Mouse (Mus musculus) ES-Bruce4 (cell line): ENCODE data around the gene Gm10037. TPM values are rescaled to one million over a fixed set of nuclear protein-coding genes. Genes with fewer than 3 reads are reported as not detected.
"Not testable (repeated sequence)": the region's sequence is repeated elsewhere in the genome, so short reads cannot be mapped to it uniquely, and the experiment has no call there.

ENCODE experiments used
- H3K27ac ChIP-seq: 2 replicates; pipeline ENCODE4 v1.5.1; 2012; ENCODE audit warnings: low read length, inconsistent platforms; ENCODE audit not compliant: insufficient read depth
- H3K27me3 ChIP-seq: 2 replicates; pipeline ENCODE4 v1.6.1; 2012; ENCODE audit warnings: mild to moderate bottlenecking, low read length, inconsistent platforms; ENCODE audit not compliant: control insufficient read depth, poor library complexity, insufficient read depth, severe bottlenecking
- H3K36me3 ChIP-seq: 2 replicates; pipeline ENCODE4 v1.6.1; 2012; ENCODE audit warnings: inconsistent platforms, mild to moderate bottlenecking, low read length, moderate library complexity; ENCODE audit not compliant: control insufficient read depth, poor library complexity, insufficient read depth, severe bottlenecking
- H3K4me1 ChIP-seq: one replicate; pipeline ENCODE4 v1.8.1; 2011; ENCODE audit warnings: low read length; ENCODE audit not compliant: control insufficient read depth, insufficient read depth
- H3K4me3 ChIP-seq: 2 replicates; pipeline ENCODE4 v1.5.1; 2011; ENCODE audit warnings: low read depth, mild to moderate bottlenecking, low read length
- H3K9ac ChIP-seq: 2 replicates; pipeline ENCODE4 v1.6.1; 2012; ENCODE audit warnings: low read depth, mild to moderate bottlenecking, inconsistent platforms; ENCODE audit not compliant: poor library complexity, severe bottlenecking
- H3K9me3 ChIP-seq: replicated peaks from 2 replicates; pipeline ENCODE4 v1.6.1; 2012; ENCODE audit warnings: mild to moderate bottlenecking, low read length, inconsistent platforms; ENCODE audit not compliant: control insufficient read depth, poor library complexity, insufficient read depth, severe bottlenecking
- CTCF ChIP-seq: IDR thresholded peaks from one replicate; pipeline ENCODE4 v1.8.1; 2011; ENCODE audit warnings: low read depth, low read length
- EP300 ChIP-seq: IDR thresholded peaks from 2 replicates; pipeline ENCODE4 v1.6.1; 2011; ENCODE audit warnings: low read depth, low read length; ENCODE audit not compliant: insufficient read depth
- POLR2A ChIP-seq: IDR thresholded peaks from one replicate; pipeline ENCODE4 v1.8.1; 2011; ENCODE audit warnings: low read length; ENCODE audit not compliant: insufficient read depth
- polyA plus RNA-seq: library from polyadenylated mRNA; stranded (reverse); fragments of >200 nt; gene quantifications from 2 replicates; pipeline ENCODE4 v1.2.4, GENCODE M21; 2011; ENCODE audit warnings: low read depth; ENCODE audit not compliant: missing spikeins, insufficient read depth, insufficient read length

The Gm10037 gene
- polyA plus RNA-seq, 1 experiment: 5.4 TPM

DNA sequence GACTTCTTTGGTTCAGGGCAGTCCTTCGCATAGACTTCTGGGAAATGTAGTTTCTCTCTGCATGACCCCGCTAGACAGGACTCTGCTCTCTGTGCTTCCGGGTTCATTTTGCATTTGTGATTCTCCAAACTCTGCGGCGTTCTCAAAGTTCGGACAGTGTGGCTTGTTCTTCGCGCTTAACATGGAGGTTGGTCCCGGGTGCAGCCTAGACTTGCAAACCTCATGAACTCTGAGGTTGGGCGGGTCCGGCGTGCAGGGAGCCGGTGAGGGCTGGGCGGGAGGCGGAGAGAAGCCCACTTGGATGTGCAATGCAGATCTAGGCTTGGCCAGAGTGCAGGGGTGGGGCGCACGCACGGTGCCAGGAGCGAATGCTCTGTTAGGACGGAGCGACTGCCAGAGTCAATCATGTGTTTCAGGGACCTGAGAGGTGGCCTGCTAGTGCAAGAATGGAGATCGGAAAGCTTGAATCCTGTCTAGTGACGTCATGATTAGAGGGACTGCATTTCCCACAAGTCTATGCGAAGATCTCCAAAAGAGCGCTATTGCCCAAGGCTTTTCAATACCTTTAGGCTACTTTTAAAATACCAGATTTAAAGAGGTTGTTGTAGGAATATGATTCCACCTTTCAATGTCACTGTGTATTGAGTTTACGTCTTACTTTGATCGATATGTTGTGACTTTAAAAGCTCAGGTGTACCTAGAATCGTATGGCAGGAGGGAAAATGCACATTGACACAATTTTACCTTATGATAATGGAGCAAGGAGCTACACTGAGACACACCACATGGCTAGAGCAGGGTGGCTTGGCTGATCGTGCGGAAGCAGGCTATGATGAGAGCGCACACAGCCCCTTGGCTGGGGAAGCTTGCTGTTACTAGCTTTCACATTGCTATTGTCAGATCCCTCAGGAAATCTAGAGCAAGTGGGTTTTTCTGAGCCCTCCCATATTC is 16.9 kb upstream of the Gm10037 start, which contains the start of gene Zfp273:
Gene Zfp273 (plus strand): TSS at position 31 of the 951 bp plus-strand sequence.
- TF ChIP-seq POLR2A (no peak), EP300 (no peak), CTCF (no peak)
- Histone ChIP-seq H3K9me3 (no peaks in the 10 kb centered on the region), H3K36me3 (no peaks in the 10 kb centered on the region), H3K9ac (peak within 1 kb of the TSS; percentile 54), H3K4me1 (no peaks in the 10 kb centered on the region), H3K27ac (peak within 1 kb of the TSS; percentile 71), H3K4me3 (peak within 1 kb of the TSS; percentile 86), H3K27me3 (no peaks in the 10 kb centered on the region)

DNA sequence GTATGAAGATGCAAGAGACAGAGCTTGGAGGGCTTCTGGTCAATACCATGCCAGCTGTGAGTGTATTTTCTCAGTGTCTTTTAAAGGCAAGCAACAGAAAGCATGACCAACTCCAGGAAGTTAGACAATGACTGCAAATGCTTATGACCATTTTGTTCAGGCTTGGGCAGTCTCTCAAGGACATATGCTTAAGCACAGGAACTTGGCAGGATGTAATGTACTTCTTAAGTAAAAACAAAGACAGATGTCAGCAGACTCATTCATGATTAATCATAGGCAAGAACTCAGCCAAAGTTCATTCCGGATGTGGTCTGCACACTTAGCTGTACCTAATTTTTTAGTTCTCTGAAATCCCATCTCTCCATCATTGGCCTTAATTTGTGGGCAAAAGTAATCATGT is 12.3 kb upstream of the Gm10037 start:
- no peak overlapping the region for H3K9ac ChIP-seq
- no peaks in the 10 kb centered on the region for H3K36me3 ChIP-seq
- no peaks in the 10 kb centered on the region for H3K4me1 ChIP-seq
- H3K27ac ChIP-seq: no peak overlapping the region
- no peak overlapping the region for H3K4me3 ChIP-seq
- TF ChIP-seq POLR2A (no peak), CTCF (no peak), EP300 (no peak)
- no peaks in the 10 kb centered on the region for H3K9me3 ChIP-seq
- no peaks in the 10 kb centered on the region for H3K27me3 ChIP-seq

DNA sequence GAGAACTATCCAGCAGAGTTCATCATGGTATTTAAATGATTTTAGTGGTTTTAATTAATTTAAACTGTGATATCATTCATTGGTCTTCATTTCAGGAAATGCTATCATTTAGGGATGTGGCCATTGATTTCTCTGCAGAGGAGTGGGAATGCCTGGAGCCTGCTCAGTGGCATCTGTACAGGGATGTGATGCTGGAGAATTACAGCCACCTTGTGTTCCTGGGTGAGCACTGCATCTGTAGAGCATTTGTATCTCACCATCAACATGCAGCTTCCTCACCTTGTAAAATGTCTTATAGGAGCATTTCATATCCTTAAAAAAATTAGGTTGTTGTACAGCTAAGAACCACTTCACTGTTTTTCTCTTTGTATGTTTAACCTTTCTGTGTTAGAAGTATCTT is 2.2 kb downstream of the Gm10037 start:
- not testable (repeated sequence) for H3K36me3 ChIP-seq, H3K27me3 ChIP-seq, H3K9me3 ChIP-seq, H3K9ac ChIP-seq, H3K27ac ChIP-seq, H3K4me1 ChIP-seq, H3K4me3 ChIP-seq
- TF ChIP-seq CTCF: peak; percentile 6

DNA sequence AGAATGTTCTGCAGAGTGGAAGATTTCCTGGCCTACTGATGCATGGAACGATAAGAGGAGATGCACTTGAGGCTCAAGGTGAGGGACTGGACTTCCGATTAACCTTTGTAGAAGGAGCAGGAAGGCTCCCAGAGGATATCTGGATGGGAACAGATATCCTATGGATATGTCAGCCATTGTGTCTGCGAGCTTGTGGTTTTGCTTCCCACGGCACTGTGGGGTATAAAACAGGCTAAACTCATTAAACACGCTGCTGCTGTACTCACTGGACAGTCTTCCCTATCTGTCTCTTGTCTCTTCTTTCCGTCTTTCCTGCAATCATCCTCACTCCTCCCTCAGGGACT is 12.8 kb downstream of the Gm10037 start:
- Histone ChIP-seq H3K4me3 (peak overlapping the region; percentile 18), H3K9ac (peak overlapping the region; percentile 38), H3K4me1 (no peaks in the 10 kb centered on the region), H3K27me3 (no peaks in the 10 kb centered on the region), H3K9me3 (no peaks in the 10 kb centered on the region), H3K27ac (peak overlapping the region; percentile 70), H3K36me3 (no peaks in the 10 kb centered on the region)
- TF ChIP-seq EP300 (no peak), CTCF (no peak), POLR2A (no peak)

DNA sequence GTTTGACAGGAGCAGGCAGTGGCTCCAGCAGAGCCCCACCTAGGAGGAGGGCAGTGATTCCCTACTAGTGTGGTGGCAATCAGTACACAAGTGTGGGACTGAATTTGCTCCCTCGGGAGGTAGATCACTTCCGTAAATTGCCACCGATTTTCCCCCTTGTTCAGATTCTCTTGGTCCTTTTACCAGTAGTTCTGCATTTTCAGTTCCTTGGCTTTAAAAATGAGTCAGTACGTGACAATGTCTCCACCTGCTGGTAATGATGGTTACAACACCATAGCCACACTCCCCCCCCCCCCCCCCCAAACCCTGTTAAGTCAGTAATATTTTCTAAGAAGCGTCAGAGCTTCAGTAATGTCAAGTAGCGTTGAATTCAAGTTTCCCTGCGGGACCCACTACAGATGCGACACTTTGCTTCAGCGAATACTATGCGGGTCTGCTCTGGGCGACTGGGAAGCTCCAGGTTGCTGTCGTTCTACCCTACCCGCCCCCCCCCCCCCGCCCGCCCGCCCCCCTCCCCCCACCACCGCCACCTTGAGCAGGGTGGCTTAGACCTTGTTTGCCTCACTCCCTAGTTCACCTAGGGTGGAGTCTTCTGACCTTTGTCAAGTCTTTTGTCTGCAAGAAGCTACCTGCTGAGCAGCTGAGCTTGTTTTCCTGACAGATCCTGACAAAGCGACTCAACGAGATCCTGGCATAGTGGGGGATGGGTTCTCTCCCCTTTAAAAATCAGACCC is 13.4 kb downstream of the Gm10037 start:
- Histone ChIP-seq H3K27me3 (no peaks in the 10 kb centered on the region), H3K9ac (peak overlapping the region; percentile 80), H3K9me3 (no peaks in the 10 kb centered on the region), H3K4me3 (peak overlapping the region; percentile 43), H3K27ac (peak overlapping the region; percentile 100), H3K36me3 (no peaks in the 10 kb centered on the region), H3K4me1 (no peaks in the 10 kb centered on the region)
- TF ChIP-seq CTCF (no peak), POLR2A (no peak), EP300 (peak; percentile 98)

DNA sequence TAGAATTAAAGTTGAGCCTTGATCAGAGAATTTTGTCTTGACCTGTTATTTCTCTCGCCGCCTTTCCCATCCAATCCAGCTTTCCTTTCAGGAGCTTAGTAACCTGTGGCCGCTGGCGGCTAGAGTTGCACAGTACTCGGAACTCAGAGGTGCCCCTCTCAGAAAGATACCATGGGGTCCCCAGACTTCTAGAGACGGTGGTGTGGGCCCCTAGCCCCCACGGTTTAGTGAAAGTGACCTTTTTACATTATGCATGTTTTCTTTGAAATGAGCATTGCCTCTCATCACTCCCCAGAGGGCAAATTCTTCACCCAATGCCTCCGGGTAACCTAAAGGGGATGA is 13.9 kb downstream of the Gm10037 start:
- H3K27me3 ChIP-seq: no peaks in the 10 kb centered on the region
- TF ChIP-seq CTCF (no peak), POLR2A (no peak), EP300 (no peak)
- no peaks in the 10 kb centered on the region for H3K4me1 ChIP-seq
- peak overlapping the region; percentile 55 for H3K4me3 ChIP-seq
- peak overlapping the region; percentile 80 for H3K9ac ChIP-seq
- no peaks in the 10 kb centered on the region for H3K36me3 ChIP-seq
- no peaks in the 10 kb centered on the region for H3K9me3 ChIP-seq
- H3K27ac ChIP-seq: peak overlapping the region; percentile 100
